Mouse (Mus musculus) MEL (cell line): ENCODE data around the gene Chil4.

Source experiments
- NRF1 ChIP-seq: IDR thresholded peaks from 2 replicates; pipeline ENCODE4 v1.6.1; 2014; ENCODE audit warnings: low read depth, mild to moderate bottlenecking, inconsistent platforms, low read length, improper control_type of control experiment, moderate library complexity; ENCODE audit not compliant: poor library complexity, insufficient read depth, severe bottlenecking
- POLR2A ChIP-seq, 2 experiments: IDR thresholded peaks; 2 replicates each; pipeline ENCODE4 v1.6.1; 2011 to 2012; ENCODE audit warnings: low read length in 2 of 2, mild to moderate bottlenecking in 2 of 2, control low read depth in 1 of 2, improper control_type of control experiment in 1 of 2, low read depth in 1 of 2, moderate library complexity in 1 of 2; ENCODE audit not compliant: control insufficient read depth in 1 of 2, insufficient read depth in 1 of 2, poor library complexity in 1 of 2
- RCOR1 ChIP-seq: IDR thresholded peaks from 2 replicates; pipeline ENCODE4 v1.6.1; 2012; ENCODE audit warnings: low read depth, mild to moderate bottlenecking, inconsistent platforms, low read length, improper control_type of control experiment

- TF ChIP-seq POLR2A (IDR thresholded peaks at IDR 0.05; ENCODE audit: control insufficient read depth in 1 of 2, insufficient read depth in 1 of 2, low read depth in 1 of 2, low read length in 2 of 2, poor library complexity in 1 of 2) (no peak), RCOR1 (no peak), NRF1 (no peak)
Measured at GRCm38 (mm10) chr3:106252719-106253118, 33.4 kb upstream of the Chil4 start.
